Mouse (Mus musculus) megakaryocyte, embryonic 14.5 days (primary cell): Measurements from ENCODE around the gene Pink1. TPM values are rescaled to one million over a fixed set of nuclear protein-coding genes. Genes with fewer than 3 reads are reported as not detected.
A peak's percentile ranks its signal among the peaks of the same experiment; 100 is the strongest.

Experiments
- H3K27me3 ChIP-seq: replicated peaks from 2 replicates; pipeline ENCODE3; 2012; ENCODE audit warnings: inconsistent platforms
- H3K36me3 ChIP-seq: replicated peaks from 2 replicates; pipeline ENCODE3; 2012; ENCODE audit warnings: low read length, inconsistent platforms, mixed read lengths
- H3K4me1 ChIP-seq: 2 replicates; pipeline ENCODE4 v1.6.1; 2012; ENCODE audit warnings: inconsistent platforms
- H3K4me3 ChIP-seq: replicated peaks from 2 replicates; pipeline ENCODE3; 2012; ENCODE audit warnings: moderate library complexity, mild to moderate bottlenecking, inconsistent platforms
- H3K9me3 ChIP-seq: 2 replicates; pipeline ENCODE4 v1.6.1; 2012; ENCODE audit warnings: inconsistent platforms
- FLI1 ChIP-seq: IDR thresholded peaks from 2 replicates; pipeline ENCODE4 v1.6.1; 2012; ENCODE audit warnings: low read length, inconsistent platforms, mixed read lengths
- GATA1 ChIP-seq: IDR thresholded peaks from 3 replicates; pipeline ENCODE4 v1.6.1; 2012; ENCODE audit warnings: mixed read lengths, low read length, inconsistent platforms, borderline replicate concordance
- polyA plus RNA-seq: library from polyadenylated mRNA; stranded (reverse); fragments of >175 nt; gene quantifications from 2 replicates; pipeline ENCODE4 v1.2.3, GENCODE M21; 2012; ENCODE audit warnings: low replicate concordance; ENCODE audit not compliant: insufficient read depth

The Pink1 gene
- polyA plus RNA-seq, 1 experiment, result 33.2 TPM

DNA sequence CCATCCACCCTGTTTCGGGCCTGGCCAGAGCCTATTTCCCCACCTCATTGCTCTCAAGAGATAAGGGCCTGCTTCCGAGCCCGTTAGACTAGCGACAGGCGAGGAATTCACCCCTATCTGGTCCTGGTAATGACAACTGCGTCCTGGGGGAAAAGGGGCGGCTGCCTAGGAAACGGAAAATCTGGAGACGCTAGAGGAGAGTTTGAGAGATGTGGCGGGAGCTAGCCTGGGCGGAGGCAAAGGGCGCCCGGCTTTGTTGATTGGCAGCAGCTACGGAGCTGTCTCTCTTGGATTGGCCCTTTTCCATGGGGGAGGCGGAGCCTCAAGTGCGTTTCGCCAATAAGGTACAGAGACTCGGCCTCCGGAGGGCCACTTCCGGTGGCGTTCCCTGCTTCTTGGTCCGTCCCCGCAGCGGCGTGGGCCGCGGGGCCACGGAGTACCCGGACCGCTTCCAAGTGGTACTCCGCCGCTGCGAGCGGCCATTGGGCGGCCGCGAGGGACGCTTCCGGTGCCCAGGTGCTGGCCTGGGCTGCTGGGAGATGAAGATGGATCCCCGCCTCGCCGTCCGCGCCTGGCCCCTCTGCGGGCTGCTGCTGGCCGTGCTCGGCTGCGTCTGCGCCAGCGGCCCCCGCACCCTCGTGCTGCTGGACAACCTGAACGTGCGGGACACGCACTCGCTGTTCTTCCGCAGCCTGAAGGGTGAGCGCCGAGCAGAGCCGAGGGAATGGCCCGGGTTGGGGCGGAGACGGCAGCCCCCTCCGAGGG is 21.6 kb downstream of the Pink1 start, which contains the start of gene Ddost:
Gene Ddost (plus strand): TSS at position 391 of the 765 bp plus-strand sequence.
- TF ChIP-seq FLI1 (peak; percentile 52; the same call in 1 of the 2 replicates), GATA1 (no peak)
- no peaks in the 10 kb centered on the region for H3K27me3 ChIP-seq
- H3K9me3 ChIP-seq, result no peaks in the 10 kb centered on the region
- H3K4me1 ChIP-seq, result peaks cover 52% of the 10 kb centered on the region
- H3K4me3 ChIP-seq, result peak within 1 kb of the TSS; percentile 99
- peaks cover 31% of the 10 kb centered on the region for H3K36me3 ChIP-seq

DNA sequence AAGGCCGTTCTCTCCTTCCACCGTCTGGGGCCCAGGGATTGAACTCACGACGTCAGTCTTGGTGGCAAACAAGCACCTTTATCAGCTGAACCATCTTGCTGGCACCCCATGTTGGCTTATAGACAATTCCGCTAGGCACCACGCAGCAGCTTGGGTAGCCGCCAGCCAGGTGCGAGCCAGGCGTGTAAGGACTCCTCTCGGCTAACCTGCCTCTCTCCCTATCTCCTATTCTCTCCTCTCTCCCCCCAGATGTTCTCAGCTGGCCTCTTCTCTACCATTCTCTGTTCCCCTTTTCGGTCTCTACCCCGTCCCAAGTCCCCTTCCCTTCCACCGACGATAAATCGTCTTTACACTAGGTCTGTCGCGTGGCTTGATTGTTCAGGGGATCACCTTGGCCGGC is 22.4 kb downstream of the Pink1 start:
- TF ChIP-seq GATA1 (no peak), FLI1 (no peak)
- H3K36me3 ChIP-seq, result peaks cover 24% of the 10 kb centered on the region
- peaks cover 3% of the 10 kb centered on the region for H3K27me3 ChIP-seq
- H3K4me3 ChIP-seq, result peak overlapping the region; percentile 99
- H3K9me3 ChIP-seq, result no peaks in the 10 kb centered on the region
- peaks cover 52% of the 10 kb centered on the region for H3K4me1 ChIP-seq

DNA sequence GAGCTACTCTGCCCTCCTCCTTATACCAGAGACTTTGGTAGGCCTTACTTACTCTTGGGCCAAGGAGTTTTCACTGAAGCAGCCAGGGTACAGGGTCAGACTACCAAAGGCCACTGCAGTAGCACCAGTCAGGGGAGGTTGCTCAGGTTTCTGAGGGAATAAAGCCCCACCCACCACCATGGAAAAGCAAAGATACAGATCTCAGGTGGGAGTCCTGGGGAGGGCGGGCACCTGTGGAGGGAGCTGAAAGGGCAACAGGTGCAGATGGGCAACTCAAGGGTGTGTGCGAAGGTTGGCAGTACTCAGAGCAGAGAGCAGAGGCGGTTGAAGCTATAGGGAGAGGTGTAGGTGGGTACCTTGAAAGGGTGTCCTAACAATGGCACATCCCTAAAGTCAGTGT is 23.1 kb downstream of the Pink1 start:
- H3K36me3 ChIP-seq, result peaks cover 16% of the 10 kb centered on the region
- H3K9me3 ChIP-seq, result no peaks in the 10 kb centered on the region
- H3K4me3 ChIP-seq, result peak overlapping the region; percentile 14
- peaks cover 9% of the 10 kb centered on the region for H3K27me3 ChIP-seq
- H3K4me1 ChIP-seq, result peaks cover 47% of the 10 kb centered on the region
- no peak for TF ChIP-seq GATA1
- TF ChIP-seq FLI1, result no peak

DNA sequence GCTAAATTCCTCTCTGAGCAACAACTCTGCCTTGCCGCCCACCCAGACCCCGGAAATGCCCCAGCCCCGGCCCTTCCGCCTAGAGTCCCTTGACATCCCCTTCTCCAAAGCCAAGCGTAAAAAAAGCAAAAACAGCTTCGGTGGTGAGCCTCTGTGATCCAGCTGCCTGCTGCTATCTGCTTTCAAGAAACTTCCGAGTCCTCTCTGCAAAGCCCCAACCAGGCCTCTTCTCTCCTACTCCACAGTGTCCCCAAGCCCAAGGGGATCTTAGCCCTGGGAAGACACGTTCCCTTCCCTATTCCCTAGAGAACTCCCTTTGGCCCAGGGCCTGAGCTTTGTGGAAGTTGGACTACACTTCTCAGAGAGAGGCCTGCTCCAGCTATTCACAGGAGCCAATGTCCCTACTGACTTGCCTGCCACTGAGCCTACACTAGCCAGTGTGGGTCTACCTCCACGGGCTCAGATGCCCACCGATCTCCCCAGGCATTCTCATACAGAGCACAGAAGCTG is 24.8 kb downstream of the Pink1 start:
- no peaks in the 10 kb centered on the region for H3K36me3 ChIP-seq
- TF ChIP-seq FLI1, result no peak
- TF ChIP-seq GATA1, result no peak
- H3K4me1 ChIP-seq, result peaks cover 30% of the 10 kb centered on the region
- H3K9me3 ChIP-seq, result no peaks in the 10 kb centered on the region
- H3K27me3 ChIP-seq, result peaks cover 12% of the 10 kb centered on the region
- H3K4me3 ChIP-seq, result no peak overlapping the region

DNA sequence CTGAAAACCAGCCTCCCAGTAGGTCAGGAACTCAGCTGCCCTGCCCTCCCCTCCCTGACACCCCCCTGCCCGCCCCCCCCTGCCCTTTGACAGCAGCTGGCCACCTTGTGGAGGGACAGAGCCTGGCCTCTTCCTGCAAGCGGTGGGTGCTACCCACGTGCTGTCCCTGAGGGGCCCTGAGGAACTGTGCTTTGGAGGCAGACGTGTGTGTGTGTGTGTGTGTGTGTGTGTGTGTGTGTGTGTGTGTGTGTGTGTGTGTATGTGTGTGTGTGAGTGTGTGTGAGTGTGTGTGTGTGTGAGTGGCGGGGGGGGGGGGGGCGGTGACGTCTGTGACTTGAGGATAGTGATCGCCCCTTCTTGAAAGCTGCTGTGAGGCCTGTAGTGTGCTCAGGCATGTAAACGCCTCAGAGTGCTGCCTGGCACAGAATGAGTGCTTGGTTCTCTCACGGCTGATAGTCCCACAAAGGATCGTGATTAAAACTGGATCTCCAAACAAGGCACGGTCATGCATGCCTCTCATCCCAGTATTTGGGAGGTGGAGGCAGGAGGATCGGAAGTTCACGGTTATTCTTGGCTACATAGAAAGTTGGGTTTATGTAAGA is 32.1 kb downstream of the Pink1 start:
- Histone ChIP-seq H3K4me1 (peaks cover 28% of the 10 kb centered on the region), H3K9me3 (no peaks in the 10 kb centered on the region)
- TF ChIP-seq GATA1 (no peak), FLI1 (no peak)

DNA sequence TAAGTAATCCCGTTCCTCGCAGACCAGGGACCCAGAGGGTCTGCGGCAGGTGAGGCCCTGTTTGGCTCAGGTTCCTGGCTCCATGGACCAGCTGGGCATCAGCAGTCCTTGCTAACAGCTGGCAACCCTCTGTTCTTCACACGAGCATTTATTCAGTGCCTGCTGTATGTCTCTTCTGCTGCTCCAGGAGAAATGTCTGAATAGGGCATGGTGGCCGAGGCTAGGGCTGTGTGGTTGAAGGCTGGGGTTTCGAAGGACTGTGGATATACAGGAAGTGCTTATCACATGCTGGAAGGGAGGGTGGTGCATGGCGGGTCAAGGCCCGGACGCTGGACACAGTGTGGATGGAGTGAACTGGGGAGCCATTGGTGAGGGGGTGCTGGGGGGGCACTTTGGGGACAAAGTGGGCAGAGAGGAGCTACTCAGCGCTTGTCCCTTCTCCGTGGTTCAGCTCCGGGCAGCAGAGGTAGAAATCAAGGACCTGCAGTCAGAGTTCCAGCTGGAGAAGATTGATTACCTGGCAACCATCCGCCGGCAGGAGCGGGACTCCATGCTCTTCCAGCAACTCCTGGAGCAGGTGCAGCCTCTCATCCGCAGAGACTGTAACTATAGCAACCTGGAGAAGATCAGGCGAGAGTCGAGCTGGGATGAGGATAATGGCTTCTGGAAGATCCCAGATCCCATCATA is 32.7 kb downstream of the Pink1 start:
- peaks cover 34% of the 10 kb centered on the region for H3K4me1 ChIP-seq
- TF ChIP-seq GATA1 (no peak), FLI1 (no peak)
- no peaks in the 10 kb centered on the region for H3K36me3 ChIP-seq
- no peaks in the 10 kb centered on the region for H3K9me3 ChIP-seq
- peaks cover 37% of the 10 kb centered on the region for H3K27me3 ChIP-seq
- H3K4me3 ChIP-seq, result peak overlapping the region; percentile 18

More for the DNA sequence above, 32.1 kb downstream of the Pink1 start:
- Histone ChIP-seq H3K27me3 (peaks cover 35% of the 10 kb centered on the region), H3K4me3 (no peak overlapping the region), H3K36me3 (no peaks in the 10 kb centered on the region)

DNA sequence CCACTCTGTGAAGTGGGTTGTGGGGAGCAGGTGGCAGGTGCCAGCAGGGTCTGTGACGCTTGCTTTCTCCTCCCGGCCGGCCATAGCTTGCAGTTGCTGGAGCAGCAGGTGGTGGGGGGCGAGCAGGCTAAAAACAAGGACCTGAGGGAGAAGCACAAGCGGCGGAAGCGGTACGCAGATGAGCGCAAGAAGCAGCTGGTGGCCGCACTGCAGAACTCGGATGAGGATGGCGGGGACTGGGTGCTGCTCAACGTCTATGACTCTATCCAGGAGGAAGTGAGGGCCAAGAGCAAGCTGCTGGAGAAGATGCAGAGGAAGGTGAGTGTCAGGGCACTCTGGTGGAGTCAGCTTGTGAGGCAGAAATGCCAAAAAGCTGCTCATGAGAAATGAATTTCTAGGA is 34.1 kb downstream of the Pink1 start:
- no peak for TF ChIP-seq FLI1
- TF ChIP-seq GATA1, result no peak
- Histone ChIP-seq H3K9me3 (no peaks in the 10 kb centered on the region), H3K4me1 (peaks cover 37% of the 10 kb centered on the region), H3K27me3 (peaks cover 42% of the 10 kb centered on the region), H3K36me3 (no peaks in the 10 kb centered on the region), H3K4me3 (no peak overlapping the region)

DNA sequence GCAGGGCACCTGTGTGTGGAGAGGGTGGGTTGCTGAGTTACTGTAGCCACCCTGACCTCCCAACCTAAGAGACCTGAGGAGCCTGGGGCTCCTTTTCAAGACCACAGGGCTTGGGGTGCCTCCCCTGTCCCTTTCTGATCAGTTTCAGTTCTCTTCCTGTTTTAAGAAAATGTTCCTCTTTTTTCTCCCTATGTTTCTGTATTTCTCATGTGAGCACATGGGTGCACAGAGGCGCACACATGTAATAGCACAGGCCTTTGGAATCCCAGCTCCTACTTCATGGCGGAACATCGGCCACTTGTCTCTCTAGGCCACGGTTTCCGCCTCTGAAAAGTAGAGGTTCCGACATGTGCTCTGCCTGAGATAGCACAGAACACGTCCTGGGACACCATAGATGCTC is 37.4 kb downstream of the Pink1 start:
- Histone ChIP-seq H3K27me3 (peaks cover 62% of the 10 kb centered on the region), H3K36me3 (no peaks in the 10 kb centered on the region), H3K4me3 (no peak overlapping the region), H3K4me1 (peaks cover 36% of the 10 kb centered on the region), H3K9me3 (peaks cover 7% of the 10 kb centered on the region)
- TF ChIP-seq FLI1, result no peak
- no peak for TF ChIP-seq GATA1

DNA sequence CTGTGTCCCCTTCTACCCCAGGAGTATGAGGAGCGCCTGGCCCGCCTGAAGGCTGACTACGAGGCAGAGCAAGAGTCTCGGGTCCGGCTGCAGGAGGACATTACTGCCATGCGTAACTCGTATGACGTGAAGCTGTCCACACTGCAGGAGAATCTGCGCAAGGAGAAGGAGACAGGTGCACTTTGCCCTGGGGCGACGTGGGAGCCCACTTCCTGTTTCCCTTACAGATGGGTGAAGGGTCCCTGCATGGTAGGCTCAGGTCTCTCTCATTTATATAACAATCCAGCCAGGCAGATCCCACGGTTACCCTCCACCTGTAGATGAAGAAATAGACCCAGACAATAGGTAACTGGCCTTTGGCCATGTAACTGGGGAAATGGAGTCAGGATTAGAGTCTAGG is 39.7 kb downstream of the Pink1 start:
- Histone ChIP-seq H3K27me3 (peaks cover 55% of the 10 kb centered on the region), H3K36me3 (no peaks in the 10 kb centered on the region), H3K4me3 (no peak overlapping the region), H3K4me1 (peaks cover 37% of the 10 kb centered on the region), H3K9me3 (peaks cover 7% of the 10 kb centered on the region)
- TF ChIP-seq FLI1 (no peak), GATA1 (no peak)
